Mouse (Mus musculus) liver, postnatal 0 days (tissue): ENCODE measurements around the gene T2.
A peak's percentile ranks its signal among the peaks of the same experiment; 100 is the strongest.

Source experiments
- CTCF ChIP-seq: sonication (generic); IDR thresholded peaks from 2 replicates; pipeline ENCODE4 v1.5.1; 2016; ENCODE audit warnings: antibody characterized with exemption, low read depth
- EP300 ChIP-seq: IDR thresholded peaks from 2 replicates; pipeline ENCODE4 v1.6.1; 2016; ENCODE audit warnings: antibody characterized with exemption, low read depth, mild to moderate bottlenecking

GRCm38 (mm10) chr17:8389790-8390095, 34.0 kb downstream of the T2 start:
- TF ChIP-seq CTCF (peak; percentile 26), EP300 (no peak)
